Mouse (Mus musculus) small intestine, adult 2 months (tissue): ENCODE results near the gene Runx1.

Source experiments
- CTCF ChIP-seq: fragments of 200-500 bp; IDR thresholded peaks from 2 replicates; pipeline ENCODE4 v1.5.1; 2012; ENCODE audit warnings: low read depth, mild to moderate bottlenecking, control low read depth, inconsistent platforms, low read length, moderate library complexity, mixed read lengths; ENCODE audit not compliant: insufficient replicate concordance, insufficient read length; ENCODE audit errors: extremely low read depth
- POLR2A ChIP-seq: fragments of 200-500 bp; IDR thresholded peaks from 2 replicates; pipeline ENCODE4 v1.6.1; 2012; ENCODE audit warnings: low read depth, mild to moderate bottlenecking, control low read depth, inconsistent platforms, low read length, moderate library complexity

DNA sequence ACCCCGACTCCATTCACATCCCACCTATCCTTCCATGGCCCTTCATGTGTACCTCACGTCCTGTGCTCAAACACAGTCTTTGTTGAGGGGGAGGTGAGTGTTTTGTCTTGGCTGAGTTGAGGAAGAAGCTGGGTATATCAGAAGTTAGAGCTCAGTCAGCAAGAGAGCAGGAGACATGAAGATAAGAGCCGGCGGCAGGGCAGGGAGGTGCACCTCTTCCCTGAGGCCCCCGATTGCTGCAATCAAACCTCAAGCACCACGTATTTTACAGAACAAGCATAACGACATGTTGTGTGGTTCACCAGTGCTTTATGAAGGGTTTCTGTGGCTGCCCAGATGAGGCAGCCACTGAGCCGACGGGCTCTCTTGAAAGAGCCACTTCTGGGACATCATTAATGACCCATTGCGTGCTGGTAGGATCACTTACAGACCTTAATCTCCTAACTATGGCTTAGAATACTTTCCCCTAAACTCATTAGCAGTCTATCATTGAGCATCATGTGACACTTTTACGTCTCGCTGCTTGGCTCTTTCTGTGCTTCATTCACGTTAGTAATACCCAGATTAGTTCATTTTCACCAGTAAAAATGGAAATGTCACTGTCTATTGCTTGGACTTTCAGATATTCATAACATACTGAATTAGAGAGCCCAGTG, 61.1 kb downstream of the Runx1 start:
- TF ChIP-seq CTCF (no peak), POLR2A (no peak)
